Mouse (Mus musculus) intestine, embryonic 14.5 days (tissue): ENCODE data around the gene Frmd4a. TPM values are rescaled to one million over a fixed set of nuclear protein-coding genes. Genes with fewer than 3 reads are reported as not detected.
"Not testable (repeated sequence)": the region's sequence is repeated elsewhere in the genome, so short reads cannot be mapped to it uniquely, and the experiment has no call there.

Source experiments
- ATAC-seq: fragments of 200-750 bp; cut with Nextera tagmentation; replicated peaks from 2 replicates; pipeline ENCODE4 v1.8.0; 2017; ENCODE audit warnings: low read depth, moderate number of reproducible peaks, moderate TSS enrichment, moderate library complexity; ENCODE audit not compliant: low FRiP score, low TSS enrichment
- DNase-seq: peaks from one replicate; pipeline ENCODE4 v3.0.0-alpha.2; 2018; ENCODE audit warnings: low spot score
- H3K27ac ChIP-seq: fragments of 300-500 bp; sonication (generic); 2 replicates; pipeline ENCODE4 v1.5.1; 2014; ENCODE audit warnings: low read depth, mild to moderate bottlenecking, control low read depth
- H3K27me3 ChIP-seq: fragments of 300-500 bp; sonication (generic); replicated peaks from 2 replicates; pipeline ENCODE4 v1.6.1; 2014; ENCODE audit warnings: low read length, control low read depth; ENCODE audit not compliant: control insufficient read depth, insufficient read depth
- H3K36me3 ChIP-seq: fragments of 300-500 bp; sonication (generic); 2 replicates; pipeline ENCODE4 v1.6.1; 2014; ENCODE audit warnings: low read length, control low read depth; ENCODE audit not compliant: control insufficient read depth, insufficient read depth
- H3K4me1 ChIP-seq: fragments of 300-500 bp; sonication (generic); replicated peaks from 2 replicates; pipeline ENCODE4 v1.6.1; 2014; ENCODE audit warnings: low read length, control low read depth, mixed read lengths; ENCODE audit not compliant: control insufficient read depth, insufficient read depth
- H3K4me2 ChIP-seq: fragments of 300-500 bp; sonication (generic); 2 replicates; pipeline ENCODE4 v1.6.1; 2014; ENCODE audit warnings: low read length
- H3K4me3 ChIP-seq: fragments of 300-500 bp; sonication (generic); 2 replicates; pipeline ENCODE4 v1.5.1; 2014; ENCODE audit warnings: low read depth, low read length, control low read depth, mixed read lengths
- H3K9ac ChIP-seq: fragments of 300-500 bp; sonication (generic); 2 replicates; pipeline ENCODE4 v1.6.1; 2014; ENCODE audit warnings: mild to moderate bottlenecking, low read length
- H3K9me3 ChIP-seq: fragments of 300-500 bp; sonication (generic); 2 replicates; pipeline ENCODE4 v1.6.1; 2016; ENCODE audit warnings: low read length, control low read depth; ENCODE audit not compliant: control insufficient read depth
- WGBS: fragments of 180-500 bp; shearing (Covaris S2); extraction: QIAGEN DNeasy Blood & Tissue Kit; methylation state at CpG from one replicate; pipeline ENCODE4 v1.1.7; 2014; 5-methylcytosine and 5-hydroxymethylcytosine counted together
- polyA plus RNA-seq: library from polyadenylated mRNA; unstranded; fragments of >200 nt; fragmentation: Nextera tagmentation; extraction: Ambion mirVana; gene quantifications from 2 replicates; pipeline ENCODE4 v1.2.1, GENCODE M21; 2014

Gene Frmd4a
- polyA plus RNA-seq, 1 experiment from 2014 or later: 28.8 TPM

- 34% methylated on average over 10 of the region's 10 CpGs for WGBS
- H3K9ac ChIP-seq: no peak overlapping the region
- no peaks in the 10 kb centered on the region for H3K27me3 ChIP-seq
- no peak for DNase-seq
- H3K4me1 ChIP-seq: peaks cover 10% of the 10 kb centered on the region
- no peak overlapping the region for H3K4me3 ChIP-seq
- no peak for ATAC-seq
- no peaks in the 10 kb centered on the region for H3K9me3 ChIP-seq
- no peak overlapping the region; the same call in 1 of the 2 replicates for H3K27ac ChIP-seq
- H3K4me2 ChIP-seq: peak overlapping the region; percentile 15; the same call in 1 of the 2 replicates
- no peaks in the 10 kb centered on the region for H3K36me3 ChIP-seq
These were observed 215.3 kb downstream of the Frmd4a start for GRCm38 (mm10) chr2:4232761-4233322.

DNA sequence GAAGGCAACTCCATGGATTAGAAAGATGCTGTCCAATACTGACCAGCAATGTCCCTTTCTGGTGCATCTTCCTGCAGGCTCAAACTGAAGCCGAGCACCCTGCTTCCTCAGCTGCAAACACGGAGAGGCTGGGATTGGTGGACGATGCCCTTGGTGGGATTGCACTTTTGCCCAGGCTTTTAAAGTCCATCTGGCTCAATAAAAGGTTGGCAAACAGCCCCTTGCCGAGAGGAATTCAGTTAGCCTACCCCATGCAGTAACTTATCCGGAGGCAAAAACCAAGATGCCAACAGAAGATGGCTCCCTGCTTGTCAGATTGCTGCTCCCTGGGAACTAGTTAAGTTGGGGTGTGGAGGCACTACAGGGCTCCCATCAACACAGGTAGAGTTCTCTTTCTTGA lies 220.2 kb downstream of the Frmd4a start:
- 80% methylated on average over 5 of the region's 5 CpGs for WGBS
- no peak for ATAC-seq
- Histone ChIP-seq H3K4me2 (no peak overlapping the region), H3K9me3 (no peaks in the 10 kb centered on the region), H3K4me1 (peaks cover 4% of the 10 kb centered on the region), H3K27ac (no peak overlapping the region), H3K27me3 (no peaks in the 10 kb centered on the region), H3K4me3 (no peak overlapping the region), H3K36me3 (no peaks in the 10 kb centered on the region), H3K9ac (no peak overlapping the region)
- DNase-seq: no peak

DNA sequence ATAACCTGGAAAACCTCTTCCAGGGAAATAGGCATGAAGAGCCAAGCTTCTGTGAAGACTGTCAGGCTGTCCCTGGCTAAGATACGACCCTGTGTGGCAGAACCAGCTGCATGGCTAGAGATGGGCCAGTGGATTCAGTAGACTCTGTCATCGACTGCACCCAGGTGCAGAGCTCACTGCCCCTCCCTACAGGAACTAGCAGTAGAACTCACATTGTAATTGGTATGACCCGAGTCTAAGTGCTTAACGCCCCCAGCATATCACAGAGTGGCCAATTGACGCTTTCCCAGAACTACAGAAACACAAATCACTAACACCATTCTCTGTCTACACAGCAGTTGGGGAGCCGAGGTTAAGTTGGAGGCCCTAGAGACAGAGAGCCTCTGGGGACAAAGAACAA lies 232.2 kb downstream of the Frmd4a start:
- H3K36me3 ChIP-seq: no peaks in the 10 kb centered on the region
- DNase-seq: no peak
- no peak for ATAC-seq
- no peak overlapping the region for H3K27ac ChIP-seq
- no peak overlapping the region for H3K4me2 ChIP-seq
- H3K4me3 ChIP-seq: no peak overlapping the region
- 52% methylated on average over 6 of the region's 6 CpGs for WGBS
- peaks cover 22% of the 10 kb centered on the region for H3K4me1 ChIP-seq
- H3K9me3 ChIP-seq: no peaks in the 10 kb centered on the region
- H3K27me3 ChIP-seq: no peaks in the 10 kb centered on the region
- no peak overlapping the region for H3K9ac ChIP-seq

DNA sequence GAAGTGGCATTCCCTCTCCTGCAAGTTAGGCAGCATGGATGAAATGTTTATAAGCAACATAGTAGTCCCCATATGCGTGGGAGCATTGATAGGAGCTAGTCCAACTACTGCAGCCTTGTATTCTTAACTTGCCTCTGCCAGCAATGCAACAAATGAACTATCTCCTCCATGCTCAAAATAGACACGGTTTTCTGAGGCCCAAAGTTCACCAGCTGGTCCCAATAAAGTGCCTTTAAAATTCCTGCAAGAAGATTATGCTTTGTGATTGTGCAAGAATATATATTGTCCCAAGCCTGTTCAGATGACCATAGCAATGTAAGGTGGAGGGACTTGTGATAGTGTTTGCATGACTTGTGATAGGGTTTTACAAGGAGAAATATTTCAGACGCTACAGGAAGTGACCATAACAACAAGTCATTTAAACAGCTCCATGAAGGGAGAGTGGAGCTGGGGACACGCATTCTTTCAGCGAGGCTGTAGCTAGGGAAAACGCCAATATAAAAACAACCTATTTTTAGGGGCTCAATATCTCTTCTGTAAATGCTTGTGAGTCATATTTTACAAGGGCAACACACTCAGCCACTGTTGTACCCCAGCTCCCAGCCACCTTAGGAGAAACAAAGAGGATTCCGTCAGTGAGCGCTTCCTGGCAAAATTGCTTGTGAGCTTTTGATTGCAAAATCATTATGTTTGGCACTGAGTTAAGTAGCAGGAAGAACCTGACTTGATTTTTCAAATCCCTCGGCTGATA lies 235.2 kb downstream of the Frmd4a start:
- Histone ChIP-seq H3K4me1 (peaks cover 22% of the 10 kb centered on the region), H3K27me3 (no peaks in the 10 kb centered on the region), H3K9ac (no peak overlapping the region), H3K4me3 (no peak overlapping the region), H3K9me3 (no peaks in the 10 kb centered on the region), H3K36me3 (no peaks in the 10 kb centered on the region), H3K4me2 (no peak overlapping the region; the same call in 1 of the 2 replicates), H3K27ac (peak overlapping the region; percentile 68)
- WGBS: 29% methylated on average over 9 of the region's 9 CpGs
- no peak for DNase-seq
- no peak for ATAC-seq

GRCm38 (mm10) chr2:4253348-4253747 lies 235.8 kb downstream of the Frmd4a start:
- Histone ChIP-seq H3K4me2 (no peak overlapping the region; the same call in 1 of the 2 replicates), H3K36me3 (no peaks in the 10 kb centered on the region), H3K9me3 (no peaks in the 10 kb centered on the region), H3K9ac (no peak overlapping the region), H3K4me1 (peaks cover 22% of the 10 kb centered on the region), H3K4me3 (no peak overlapping the region), H3K27me3 (no peaks in the 10 kb centered on the region), H3K27ac (peak overlapping the region; percentile 68)
- DNase-seq: peak; percentile 68
- WGBS: 22% methylated on average over 4 of the region's 4 CpGs
- ATAC-seq: no peak

GRCm38 (mm10) chr2:4254083-4254482 lies 236.6 kb downstream of the Frmd4a start:
- DNase-seq (no peak), ATAC-seq (no peak)
- Histone ChIP-seq H3K27me3 (no peaks in the 10 kb centered on the region), H3K4me2 (no peak overlapping the region), H3K9me3 (no peaks in the 10 kb centered on the region), H3K4me3 (no peak overlapping the region), H3K36me3 (no peaks in the 10 kb centered on the region), H3K4me1 (peaks cover 22% of the 10 kb centered on the region), H3K27ac (no peak overlapping the region), H3K9ac (no peak overlapping the region)
- WGBS: 71% methylated on average over 5 of the region's 5 CpGs

GRCm38 (mm10) chr2:4256242-4256641 lies 238.7 kb downstream of the Frmd4a start:
- Histone ChIP-seq H3K4me2 (no peak overlapping the region), H3K36me3 (no peaks in the 10 kb centered on the region), H3K27ac (no peak overlapping the region), H3K4me3 (no peak overlapping the region), H3K9me3 (no peaks in the 10 kb centered on the region), H3K27me3 (no peaks in the 10 kb centered on the region), H3K4me1 (peaks cover 22% of the 10 kb centered on the region), H3K9ac (no peak overlapping the region)
- ATAC-seq (no peak), DNase-seq (no peak)
- 92% methylated on average over 2 of the region's 2 CpGs for WGBS

DNA sequence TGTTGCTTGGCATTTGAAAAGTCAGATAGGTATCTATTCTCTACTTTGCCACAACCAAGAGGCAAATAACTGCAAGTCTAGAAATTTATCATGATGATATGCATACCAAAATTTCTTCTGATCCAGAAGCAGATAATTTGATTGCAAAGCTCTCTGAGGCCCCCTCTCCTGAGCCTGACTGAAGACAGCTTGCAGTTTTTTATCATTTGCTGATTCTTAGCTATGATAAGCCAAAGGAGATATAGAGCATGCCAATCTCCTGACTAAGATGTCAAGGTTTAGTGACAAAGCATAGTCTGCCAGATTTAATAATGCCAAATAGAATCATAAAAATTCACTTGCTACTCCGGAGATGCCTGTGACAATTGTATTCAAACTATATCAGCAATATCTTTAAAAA lies 240.1 kb downstream of the Frmd4a start:
- Histone ChIP-seq H3K9me3 (no peaks in the 10 kb centered on the region), H3K27ac (no peak overlapping the region), H3K27me3 (no peaks in the 10 kb centered on the region), H3K4me3 (no peak overlapping the region), H3K36me3 (no peaks in the 10 kb centered on the region), H3K4me2 (no peak overlapping the region), H3K4me1 (peaks cover 11% of the 10 kb centered on the region), H3K9ac (no peak overlapping the region)
- ATAC-seq (no peak), DNase-seq (no peak)
- WGBS: 91% methylated on average over 1 of the region's 1 CpGs

GRCm38 (mm10) chr2:4258803-4259202 lies 241.3 kb downstream of the Frmd4a start:
- H3K4me1 ChIP-seq, H3K9me3 ChIP-seq, ATAC-seq, H3K36me3 ChIP-seq, H3K27me3 ChIP-seq, H3K4me2 ChIP-seq, H3K9ac ChIP-seq, H3K27ac ChIP-seq, DNase-seq, H3K4me3 ChIP-seq: not testable (repeated sequence)
- 88% methylated on average over 12 of the region's 12 CpGs for WGBS
